In the genomic region with DNA sequence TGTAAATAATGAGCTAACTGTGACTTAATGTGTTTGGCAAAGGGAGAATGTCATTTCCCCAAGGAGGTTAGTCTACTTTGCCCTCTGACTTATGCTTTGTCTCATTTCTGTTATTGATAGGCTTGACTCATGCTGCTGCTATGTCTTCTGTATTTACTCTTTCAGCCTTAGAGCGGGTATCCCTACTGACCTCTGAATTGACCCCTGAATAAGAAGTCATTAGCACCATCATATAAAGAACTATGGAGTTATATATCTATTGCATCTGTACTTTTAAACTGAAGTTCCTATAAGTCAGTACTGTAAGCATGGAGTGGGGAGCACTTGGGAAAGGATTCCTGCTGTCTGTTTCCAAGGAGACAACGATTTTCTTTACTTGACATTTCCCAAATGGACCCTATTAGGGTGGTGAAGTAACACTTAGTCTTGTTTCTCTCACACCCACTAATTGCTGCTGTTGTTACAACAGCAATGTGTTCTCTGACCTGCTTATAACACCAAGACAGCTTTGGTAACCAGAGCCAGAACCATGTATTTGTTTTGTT, we compare ENCODE assay signal across 20 mouse cellular contexts.
DNase-seq lines count a peak whose midpoint lies in the region; ATAC-seq and TF ChIP-seq lines count a peak whose summit lies in the region.
"Had no signal": no experiment of that assay in that cellular context is flagged by ENCODE, and none has a peak within 500 bp of the region (broad histone marks: within the 10 kb centered on the region; RNA-seq: fewer than 3 reads in every experiment).

No protein-coding gene starts in this region.

- peak; percentile 15; the same call in 1 of the 2 replicates for ATAC-seq in embryonic facial prominence, embryonic 14.5 days (ENCODE audit: low read depth)
- ATAC-seq in intestine, postnatal 0 days, result no peak
- no peak for ATAC-seq in intestine, embryonic 16.5 days
- peak; percentile 43; the same call in 1 of the 2 replicates for ATAC-seq in hindbrain, postnatal 0 days
- ATAC-seq: lung, postnatal 0 days had no signal

- H3K4me1 ChIP-seq in embryonic facial prominence, embryonic 14.5 days (ENCODE audit: control insufficient read depth, insufficient read depth, low read length), result no peaks in the 10 kb centered on the region; the same call in 1 of the 2 replicates
- H3K4me1 ChIP-seq in embryonic facial prominence, embryonic 10.5 days, result no peaks in the 10 kb centered on the region
- no peaks in the 10 kb centered on the region for H3K4me1 ChIP-seq in intestine, postnatal 0 days (replicated peaks; ENCODE audit: control insufficient read depth, insufficient read depth, low read length)
- no peaks in the 10 kb centered on the region for H3K4me1 ChIP-seq in intestine, embryonic 16.5 days (ENCODE audit: control insufficient read depth, insufficient read depth, low read length)
- no peaks in the 10 kb centered on the region for H3K4me1 ChIP-seq in hindbrain, postnatal 0 days (ENCODE audit: insufficient read depth, low read length)
- H3K4me1 ChIP-seq: limb, embryonic 12.5 days; neural tube, embryonic 15.5 days had no signal

- WGBS in embryonic facial prominence, embryonic 14.5 days, result 78% methylated on average over 2 of the region's 2 CpGs
- 70% methylated on average over 2 of the region's 2 CpGs for WGBS in embryonic facial prominence, embryonic 10.5 days
- WGBS in intestine, postnatal 0 days, result 46% methylated on average over 2 of the region's 2 CpGs
- 31% methylated on average over 2 of the region's 2 CpGs for WGBS in intestine, embryonic 16.5 days
- WGBS in hindbrain, postnatal 0 days, result 55% methylated on average over 2 of the region's 2 CpGs

- no peaks in the 10 kb centered on the region for H3K36me3 ChIP-seq in embryonic facial prominence, embryonic 14.5 days (ENCODE audit: control insufficient read depth, insufficient read depth, low read length)
- H3K36me3 ChIP-seq in embryonic facial prominence, embryonic 10.5 days (replicated peaks), result no peaks in the 10 kb centered on the region
- no peaks in the 10 kb centered on the region for H3K36me3 ChIP-seq in intestine, postnatal 0 days (ENCODE audit: control insufficient read depth, insufficient read depth)
- no peaks in the 10 kb centered on the region for H3K36me3 ChIP-seq in intestine, embryonic 16.5 days (ENCODE audit: control insufficient read depth, insufficient read depth, low read length)
- H3K36me3 ChIP-seq in hindbrain, postnatal 0 days (ENCODE audit: insufficient read depth, low read length), result no peaks in the 10 kb centered on the region
- H3K36me3 ChIP-seq: limb, embryonic 12.5 days; neural tube, embryonic 15.5 days had no signal

- no peak for DNase-seq in embryonic facial prominence, embryonic 14.5 days (ENCODE audit: low spot score)
- DNase-seq in embryonic facial prominence, embryonic 10.5 days (ENCODE audit: low spot score), result no peak
- peak; percentile 88 for DNase-seq in adipocyte (ENCODE audit: low spot score)
- DNase-seq in hindbrain, postnatal 0 days (ENCODE audit: low spot score), result no peak
- DNase-seq in right cerebral cortex, postnatal 36 days (ENCODE audit: low spot score in 2 of 2), result no peak
- DNase-seq in lung, postnatal 14 days, result no peak
- DNase-seq: adrenal gland, postnatal 14 days; kidney, adult 11 months; kidney, postnatal 14 days; right cerebral cortex, postnatal 4 days; thymus, postnatal 4 days had no signal

- no peak overlapping the region for H3K9ac ChIP-seq in embryonic facial prominence, embryonic 14.5 days (ENCODE audit: low read depth, low read length)
- no peak overlapping the region for H3K9ac ChIP-seq in intestine, postnatal 0 days (ENCODE audit: low read depth, low read length)
- no peak overlapping the region for H3K9ac ChIP-seq in intestine, embryonic 16.5 days (ENCODE audit: low read depth, low read length)
- no peak overlapping the region for H3K9ac ChIP-seq in hindbrain, postnatal 0 days (replicated peaks; ENCODE audit: low read length)
- H3K9ac ChIP-seq: limb, embryonic 12.5 days; liver, embryonic 14.5 days; neural tube, embryonic 15.5 days had no signal

- no peak overlapping the region for H3K4me2 ChIP-seq in embryonic facial prominence, embryonic 14.5 days (ENCODE audit: low read depth, low read length)
- H3K4me2 ChIP-seq in intestine, postnatal 0 days (replicated peaks; ENCODE audit: low read depth), result peak overlapping the region; percentile 21; the same call in 1 of the 2 replicates
- H3K4me2 ChIP-seq in intestine, embryonic 16.5 days (ENCODE audit: low read depth, low read length), result no peak overlapping the region
- H3K4me2 ChIP-seq in hindbrain, postnatal 0 days (ENCODE audit: low read depth, low read length), result no peak overlapping the region
- H3K4me2 ChIP-seq: heart, embryonic 11.5 days; limb, embryonic 12.5 days; neural tube, embryonic 15.5 days had no signal

- no peaks in the 10 kb centered on the region for H3K27me3 ChIP-seq in embryonic facial prominence, embryonic 14.5 days (replicated peaks; ENCODE audit: control insufficient read depth, insufficient read depth, low read length)
- H3K27me3 ChIP-seq in embryonic facial prominence, embryonic 10.5 days (replicated peaks; ENCODE audit: low read depth, poor library complexity, severe bottlenecking), result no peaks in the 10 kb centered on the region
- no peaks in the 10 kb centered on the region for H3K27me3 ChIP-seq in intestine, postnatal 0 days (replicated peaks; ENCODE audit: control insufficient read depth, insufficient read depth, low read length)
- H3K27me3 ChIP-seq in intestine, embryonic 16.5 days (replicated peaks; ENCODE audit: control insufficient read depth, insufficient read depth, low read length), result no peaks in the 10 kb centered on the region
- H3K27me3 ChIP-seq in hindbrain, postnatal 0 days (ENCODE audit: insufficient read depth, low read length), result no peaks in the 10 kb centered on the region
- H3K27me3 ChIP-seq: CH12.LX; limb, embryonic 12.5 days; neural tube, embryonic 15.5 days had no signal

- no peak for TF ChIP-seq CTCF in intestine, postnatal 0 days (IDR thresholded peaks at IDR 0.05; ENCODE audit: low read depth)
- no peak for TF ChIP-seq CTCF in hindbrain, postnatal 0 days (IDR thresholded peaks at IDR 0.05; ENCODE audit: low read depth)

- no peaks in the 10 kb centered on the region for H3K9me3 ChIP-seq in embryonic facial prominence, embryonic 14.5 days (ENCODE audit: control insufficient read depth, low read length)
- no peaks in the 10 kb centered on the region for H3K9me3 ChIP-seq in embryonic facial prominence, embryonic 10.5 days
- H3K9me3 ChIP-seq in intestine, postnatal 0 days (ENCODE audit: control insufficient read depth), result no peaks in the 10 kb centered on the region
- H3K9me3 ChIP-seq in intestine, embryonic 16.5 days (ENCODE audit: control insufficient read depth, low read length), result no peaks in the 10 kb centered on the region
- no peaks in the 10 kb centered on the region for H3K9me3 ChIP-seq in hindbrain, postnatal 0 days (ENCODE audit: low read length)
- H3K9me3 ChIP-seq: limb, embryonic 12.5 days; neural tube, embryonic 15.5 days had no signal

- H3K4me3 ChIP-seq in embryonic facial prominence, embryonic 14.5 days (ENCODE audit: low read depth, low read length), result no peak overlapping the region
- H3K4me3 ChIP-seq in embryonic facial prominence, embryonic 10.5 days, result no peak overlapping the region
- no peak overlapping the region for H3K4me3 ChIP-seq in intestine, postnatal 0 days (ENCODE audit: low read depth, low read length)
- H3K4me3 ChIP-seq in intestine, embryonic 16.5 days (ENCODE audit: low read length), result no peak overlapping the region
- H3K4me3 ChIP-seq in hindbrain, postnatal 0 days (ENCODE audit: low read length), result no peak overlapping the region
- H3K4me3 ChIP-seq: left cerebral cortex, adult 2 months; limb, embryonic 12.5 days; neural tube, embryonic 15.5 days had no signal

- H3K27ac ChIP-seq in embryonic facial prominence, embryonic 14.5 days (replicated peaks; ENCODE audit: low read depth, low read length), result no peak overlapping the region
- no peak overlapping the region for H3K27ac ChIP-seq in embryonic facial prominence, embryonic 10.5 days (replicated peaks)
- no peak overlapping the region for H3K27ac ChIP-seq in intestine, postnatal 0 days (ENCODE audit: low read depth, low read length)
- H3K27ac ChIP-seq in intestine, embryonic 16.5 days (ENCODE audit: low read length), result no peak overlapping the region
- no peak overlapping the region for H3K27ac ChIP-seq in hindbrain, postnatal 0 days
- H3K27ac ChIP-seq: left cerebral cortex, adult 2 months; limb, embryonic 12.5 days; liver, embryonic 14.5 days; neural tube, embryonic 15.5 days had no signal

Comparison
In these comparisons a context has a peak if more than half of its experiments do, and no peak if none do; other contexts are left out.
1. ATAC-seq: peak in embryonic facial prominence, embryonic 14.5 days (single experiment) and hindbrain, postnatal 0 days (single experiment); none in intestine, postnatal 0 days (single experiment) and intestine, embryonic 16.5 days (single experiment).